In genomic region chr4:77083165-77083564, GRCm38 (mm10) we compare ENCODE assay signal across 8 mouse cellular contexts.
A peak's percentile ranks its signal among the peaks of the same experiment; 100 is the strongest.
DNase-seq lines count a peak whose midpoint lies in the region; ATAC-seq and TF ChIP-seq lines count a peak whose summit lies in the region.

No protein-coding gene starts in this region.

- H3K4me3 ChIP-seq in lung, postnatal 0 days (ENCODE audit: low read depth, low read length): no peak overlapping the region

- ATAC-seq in cerebellum, adult (ENCODE audit: insufficient number of reproducible peaks, low FRiP score, low TSS enrichment): peak; percentile 76
- ATAC-seq in lung, postnatal 0 days: no peak
- ATAC-seq in erythroid progenitor cell, adult 5-6 weeks (replicated peaks; ENCODE audit: low FRiP score, poor library complexity, severe bottlenecking): no peak

- peak; percentile 56 for TF ChIP-seq CTCF in lung, postnatal 0 days (IDR thresholded peaks at IDR 0.05)

- no peak for DNase-seq in cerebellum, adult 11-12 months
- peak; percentile 27 for DNase-seq in ovary, postnatal 36 days (ENCODE audit: low spot score)
- no peak for DNase-seq in ovary, postnatal 10 days (ENCODE audit: low spot score)
- DNase-seq in fibroblast of lung, adult 2 months (ENCODE audit: low read depth): peak; percentile 11
- DNase-seq in kidney, postnatal 36 days: peak; percentile 56 to 87
- DNase-seq in lung, postnatal 0 days (ENCODE audit: low spot score): peak; percentile 6

- no peaks in the 10 kb centered on the region for H3K27me3 ChIP-seq in lung, postnatal 0 days (replicated peaks; ENCODE audit: insufficient read depth, low read length)

- H3K9me3 ChIP-seq in lung, postnatal 0 days (ENCODE audit: low read length): no peaks in the 10 kb centered on the region

- no peak overlapping the region for H3K27ac ChIP-seq in lung, postnatal 0 days (ENCODE audit: low read length)

- TF ChIP-seq EP300 in lung, postnatal 0 days (IDR thresholded peaks at IDR 0.05): no peak

- no peaks in the 10 kb centered on the region for H3K36me3 ChIP-seq in lung, postnatal 0 days (ENCODE audit: insufficient read depth, low read length)

- no peak overlapping the region for H3K9ac ChIP-seq in lung, postnatal 0 days (replicated peaks; ENCODE audit: low read depth)

- 42% methylated on average over 3 of the region's 3 CpGs for WGBS in lung, postnatal 0 days

- no peaks in the 10 kb centered on the region for H3K4me1 ChIP-seq in lung, postnatal 0 days (ENCODE audit: insufficient read depth, low read depth, low read length)

- H3K4me2 ChIP-seq in lung, postnatal 0 days (replicated peaks; ENCODE audit: low read depth, low read length): no peak overlapping the region

Comparison
In these comparisons a context has a peak if more than half of its experiments do, and no peak if none do; other contexts are left out.
1. DNase-seq: peak in ovary, postnatal 36 days (single experiment), fibroblast of lung, adult 2 months (single experiment), kidney, postnatal 36 days (2 of 2) and lung, postnatal 0 days (single experiment); none in cerebellum, adult 11-12 months (single experiment) and ovary, postnatal 10 days (single experiment).